ENCODE assay signal across 8 mouse cellular contexts in the genomic region with DNA sequence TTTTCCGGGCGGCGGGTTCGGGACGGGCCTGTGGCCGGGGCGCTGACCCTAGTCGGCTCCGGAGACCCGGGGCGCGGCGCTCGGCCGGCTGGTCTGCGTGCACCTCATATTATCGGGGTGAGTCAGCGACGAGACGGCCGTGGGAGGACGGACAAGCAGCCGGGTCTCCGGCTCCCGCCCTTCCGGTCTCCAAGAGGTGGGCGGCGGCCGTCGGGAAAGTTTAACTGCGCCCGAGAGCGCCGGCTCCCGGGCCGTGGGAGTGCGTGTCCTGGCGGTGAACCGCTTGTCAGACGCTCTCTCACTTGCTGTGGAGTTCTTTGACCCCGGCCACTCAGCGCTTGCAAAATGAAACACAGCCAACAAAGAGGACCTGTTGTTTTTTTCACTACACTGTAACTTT. TPM values are rescaled to one million over a fixed set of nuclear protein-coding genes. Genes with fewer than 3 reads are reported as not detected.
A peak's percentile ranks its signal among the peaks of the same experiment; 100 is the strongest.
DNase-seq lines count a peak whose midpoint lies in the region; ATAC-seq and TF ChIP-seq lines count a peak whose summit lies in the region.

No protein-coding gene starts in this region.

- 0 out of 2 replicates have a peak, but pooled peaks cover 3% of the 10 kb centered on the region for H3K9me3 ChIP-seq in intestine, postnatal 0 days (ENCODE audit: control insufficient read depth)
- H3K9me3 ChIP-seq in lung, embryonic 14.5 days (ENCODE audit: low read depth, low read length), result no peaks in the 10 kb centered on the region

- H3K4me2 ChIP-seq in intestine, postnatal 0 days (replicated peaks; ENCODE audit: low read depth), result peak overlapping the region; percentile 76
- peak overlapping the region; percentile 91 for H3K4me2 ChIP-seq in lung, embryonic 14.5 days

- TF ChIP-seq POLR2A in bone marrow macrophage, adult 2 months (IDR thresholded peaks at IDR 0.05; ENCODE audit: borderline replicate concordance, low read depth, low read length), result no peak

- H3K27ac ChIP-seq in bone marrow macrophage, adult 2 months (ENCODE audit: insufficient read depth, low read depth, low read length), result peak overlapping the region; percentile 4
- peak overlapping the region; percentile 95 for H3K27ac ChIP-seq in intestine, postnatal 0 days (ENCODE audit: low read depth, low read length)
- peak overlapping the region; percentile 83 for H3K27ac ChIP-seq in lung, embryonic 14.5 days (ENCODE audit: low read depth)

- H3K27me3 ChIP-seq in intestine, postnatal 0 days (replicated peaks; ENCODE audit: control insufficient read depth, insufficient read depth, low read length), result no peaks in the 10 kb centered on the region
- H3K27me3 ChIP-seq in lung, embryonic 14.5 days (ENCODE audit: insufficient read depth, low read length), result no peaks in the 10 kb centered on the region

- peak overlapping the region; percentile 74 for H3K9ac ChIP-seq in intestine, postnatal 0 days (ENCODE audit: low read depth, low read length)
- peak overlapping the region; percentile 71 for H3K9ac ChIP-seq in lung, embryonic 14.5 days

- intact Hi-C loops in left cerebral cortex, postnatal 14 days (cut with DNase I), result loop anchor here (2.0 kb wide), 2 partner anchors 26 to 78 kb away; a partner anchor contains a TSS

- ATAC-seq in intestine, postnatal 0 days, result peak; percentile 81
- ATAC-seq in lung, embryonic 14.5 days (ENCODE audit: insufficient read depth), result peak; percentile 72

- DNase-seq in left cerebral cortex, postnatal 14 days (ENCODE audit: low spot score in 2 of 2), result peak; percentile 45 to 55
- no peak for DNase-seq in left cerebral cortex, adult 9 months (ENCODE audit: low spot score in 2 of 2)
- peak; percentile 35 for DNase-seq in forelimb bud, embryonic 11.5 days (ENCODE audit: low read depth, low spot score)
- peak; percentile 73 for DNase-seq in lung, embryonic 14.5 days
- peak; percentile 52 for DNase-seq in ovary, postnatal 14 days (ENCODE audit: low spot score)
- no peak for DNase-seq in layer of hippocampus, adult 9-10 months (ENCODE audit: low spot score)

- peaks cover 5% of the 10 kb centered on the region; the same call in 1 of the 2 replicates for H3K36me3 ChIP-seq in intestine, postnatal 0 days (ENCODE audit: control insufficient read depth, insufficient read depth)
- peaks cover 2% of the 10 kb centered on the region; the same call in 1 of the 2 replicates for H3K36me3 ChIP-seq in lung, embryonic 14.5 days (ENCODE audit: insufficient read depth)

- peak overlapping the region; percentile 65 for H3K4me3 ChIP-seq in bone marrow macrophage, adult 2 months (ENCODE audit: insufficient read depth, low read length)
- H3K4me3 ChIP-seq in intestine, postnatal 0 days (ENCODE audit: low read depth, low read length), result peak overlapping the region; percentile 71
- H3K4me3 ChIP-seq in lung, embryonic 14.5 days (ENCODE audit: low read depth, low read length), result peak overlapping the region; percentile 70

- no peak for TF ChIP-seq CTCF in bone marrow macrophage, adult 2 months (IDR thresholded peaks at IDR 0.05; ENCODE audit: low read depth, low read length)
- TF ChIP-seq CTCF in intestine, postnatal 0 days (IDR thresholded peaks at IDR 0.05; ENCODE audit: low read depth), result peak; percentile 45
- no peak for TF ChIP-seq CTCF in lung, embryonic 14.5 days (IDR thresholded peaks at IDR 0.05; ENCODE audit: low read depth)

- peaks cover 19% of the 10 kb centered on the region for H3K4me1 ChIP-seq in bone marrow macrophage, adult 2 months (ENCODE audit: control insufficient read depth, insufficient read depth, low read length)
- H3K4me1 ChIP-seq in intestine, postnatal 0 days (replicated peaks; ENCODE audit: control insufficient read depth, insufficient read depth, low read length), result 0 out of 2 replicates have a peak, but pooled peaks cover 4% of the 10 kb centered on the region
- H3K4me1 ChIP-seq in lung, embryonic 14.5 days (ENCODE audit: insufficient read depth), result peaks cover 5% of the 10 kb centered on the region; the same call in 1 of the 2 replicates

- 0% methylated on average over 42 of the region's 42 CpGs for WGBS in intestine, postnatal 0 days
- under 1% methylated on average over 42 of the region's 42 CpGs for WGBS in lung, embryonic 14.5 days

RNA-seq across cellular contexts. Expression of a gene that starts 0.4 kb away (rescaled TPM):
- total RNA-seq in left cerebral cortex, postnatal 14 days (2021), result 10 to 100 TPM; 31.2 to 32.3 TPM
- 8.7 and 9.0 TPM in 2 replicates for polyA plus RNA-seq in bone marrow macrophage, adult 2 months (2012; ENCODE audit: insufficient read depth, insufficient read length, missing spikeins)
- 25.8 and 29.7 TPM in 2 replicates for polyA plus RNA-seq in intestine, postnatal 0 days (2015; fragmentation: Nextera tagmentation; extraction: Ambion mirVana)
- 21.1 and 22.9 TPM in 2 replicates for polyA plus RNA-seq in lung, embryonic 14.5 days (2014; fragmentation: Nextera tagmentation; extraction: Ambion mirVana)

RNA-seq across cellular contexts. Expression of a gene that starts 25.7 kb away (rescaled TPM):
- 100 to 1,000 TPM; 144 to 154 TPM for total RNA-seq in left cerebral cortex, postnatal 14 days (2021)
- polyA plus RNA-seq in bone marrow macrophage, adult 2 months (2012; ENCODE audit: insufficient read depth, insufficient read length, missing spikeins), result 250 and 278 TPM in 2 replicates
- polyA plus RNA-seq in intestine, postnatal 0 days (2015; fragmentation: Nextera tagmentation; extraction: Ambion mirVana), result 146 and 149 TPM in 2 replicates
- polyA plus RNA-seq in lung, embryonic 14.5 days (2014; fragmentation: Nextera tagmentation; extraction: Ambion mirVana), result 313 and 342 TPM in 2 replicates

RNA-seq across cellular contexts. Expression of a gene that starts 34.9 kb away (rescaled TPM):
- total RNA-seq in left cerebral cortex, postnatal 14 days (2021), result 10 to 100 TPM; 83.8 to 91.0 TPM
- polyA plus RNA-seq in bone marrow macrophage, adult 2 months (2012; ENCODE audit: insufficient read depth, insufficient read length, missing spikeins), result 126 and 129 TPM in 2 replicates
- polyA plus RNA-seq in intestine, postnatal 0 days (2015; fragmentation: Nextera tagmentation; extraction: Ambion mirVana), result 395 and 427 TPM in 2 replicates
- polyA plus RNA-seq in lung, embryonic 14.5 days (2014; fragmentation: Nextera tagmentation; extraction: Ambion mirVana), result 435 and 439 TPM in 2 replicates

RNA-seq across cellular contexts. Expression of a gene that starts 35.0 kb away (rescaled TPM):
- total RNA-seq in left cerebral cortex, postnatal 14 days (2021), result 100 to 1,000 TPM; 172 TPM
- 54.7 and 59.8 TPM in 2 replicates for polyA plus RNA-seq in bone marrow macrophage, adult 2 months (2012; ENCODE audit: insufficient read depth, insufficient read length, missing spikeins)
- 163 and 164 TPM in 2 replicates for polyA plus RNA-seq in intestine, postnatal 0 days (2015; fragmentation: Nextera tagmentation; extraction: Ambion mirVana)
- polyA plus RNA-seq in lung, embryonic 14.5 days (2014; fragmentation: Nextera tagmentation; extraction: Ambion mirVana), result 312 and 315 TPM in 2 replicates

Comparison
In these comparisons a context has a peak if more than half of its experiments do, and no peak if none do; other contexts are left out.
1. DNase-seq: peak in left cerebral cortex, postnatal 14 days (2 of 2), forelimb bud, embryonic 11.5 days (single experiment), lung, embryonic 14.5 days (single experiment) and ovary, postnatal 14 days (single experiment); none in left cerebral cortex, adult 9 months (0 of 2) and layer of hippocampus, adult 9-10 months (single experiment).
2. H3K27ac ChIP-seq: peak in every context shown above with its lines; median percentile 95 in intestine, postnatal 0 days; 83 in lung, embryonic 14.5 days; 4 in bone marrow macrophage, adult 2 months.
3. Peak in every context shown above with its lines, with median percentiles within 50 percentile points of each other: H3K4me3 ChIP-seq.